Mouse (Mus musculus) bone marrow macrophage, adult 2 months (primary cell): ENCODE results near the gene Exph5.

Experiments
- CTCF ChIP-seq: IDR thresholded peaks from 2 replicates; pipeline ENCODE4 v1.5.1; 2012; ENCODE audit warnings: low read depth, mild to moderate bottlenecking, low read length, moderate library complexity
- POLR2A ChIP-seq: IDR thresholded peaks from 2 replicates; pipeline ENCODE4 v1.6.1; 2012; ENCODE audit warnings: mild to moderate bottlenecking, low read depth, low read length, borderline replicate concordance

DNA sequence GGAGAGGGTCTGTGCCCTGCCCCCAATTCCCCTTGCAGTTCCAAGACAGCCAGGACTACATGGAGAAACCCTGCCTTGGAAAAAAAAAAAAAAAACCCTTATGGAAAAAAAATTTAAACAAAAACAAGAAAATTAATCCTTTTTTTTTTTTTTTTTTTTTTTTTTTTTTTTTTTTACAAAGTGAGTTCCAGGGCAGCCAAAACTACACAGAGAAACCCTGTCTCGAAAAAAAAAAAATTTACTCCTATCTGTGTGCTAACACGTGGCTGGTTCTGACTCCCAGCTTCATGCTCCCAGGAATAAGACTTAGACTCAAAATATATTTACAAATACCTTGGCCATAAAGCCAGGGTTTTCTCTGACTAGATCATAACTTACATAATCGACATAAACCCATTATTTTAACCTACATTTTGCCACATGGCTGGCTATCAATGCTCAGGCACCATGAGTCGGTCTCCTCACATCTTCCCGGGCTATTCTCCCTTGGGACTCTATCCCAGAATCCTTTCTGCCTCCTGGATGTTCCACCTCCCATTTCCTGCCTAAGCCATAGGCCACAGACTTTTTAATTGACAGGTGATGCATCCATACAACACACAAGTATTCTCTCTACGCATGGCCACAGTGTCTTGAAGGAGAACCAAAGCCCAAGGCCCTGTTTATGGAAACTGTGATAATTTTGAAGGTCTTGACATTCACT is 102.7 kb downstream of the Exph5 start:
- TF ChIP-seq CTCF (no peak), POLR2A (no peak)
